Mouse (Mus musculus) heart, adult 11 months (tissue): Measurements from ENCODE around the gene Gnaq.

Experiments used
- DNase-seq: peaks from one replicate; pipeline ENCODE4 v3.0.0; 2022

Gnaq gene

GRCm38 (mm10) chr19:16149094-16149493 is 16.5 kb downstream of the Gnaq start:
- DNase-seq, result peak; percentile 87

GRCm38 (mm10) chr19:16150328-16150727 is 17.7 kb downstream of the Gnaq start:
- DNase-seq, result peak; percentile 68

DNA sequence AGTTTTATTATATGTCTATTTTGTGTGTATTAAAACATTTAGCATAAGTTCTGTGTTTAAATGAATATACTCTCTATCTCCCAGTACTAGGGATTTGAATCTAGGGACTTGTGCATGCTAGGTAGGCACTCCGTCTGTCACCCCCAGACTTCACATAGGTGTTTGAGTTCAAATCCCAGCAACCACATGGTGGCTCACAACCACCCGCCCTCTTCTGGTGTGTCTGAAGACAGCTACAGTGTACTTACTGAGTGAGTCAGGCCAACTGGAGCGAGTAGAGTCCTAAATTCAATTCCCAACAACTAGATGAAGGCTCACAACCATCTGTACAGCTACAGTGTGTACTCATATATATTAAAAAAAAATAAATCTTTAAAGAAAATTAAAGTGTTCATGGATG is 21.2 kb downstream of the Gnaq start:
- DNase-seq, result peak; percentile 85

- DNase-seq, result peak; percentile 23
Observed at GRCm38 (mm10) chr19:16154480-16154879, 21.8 kb downstream of the Gnaq start.

DNA sequence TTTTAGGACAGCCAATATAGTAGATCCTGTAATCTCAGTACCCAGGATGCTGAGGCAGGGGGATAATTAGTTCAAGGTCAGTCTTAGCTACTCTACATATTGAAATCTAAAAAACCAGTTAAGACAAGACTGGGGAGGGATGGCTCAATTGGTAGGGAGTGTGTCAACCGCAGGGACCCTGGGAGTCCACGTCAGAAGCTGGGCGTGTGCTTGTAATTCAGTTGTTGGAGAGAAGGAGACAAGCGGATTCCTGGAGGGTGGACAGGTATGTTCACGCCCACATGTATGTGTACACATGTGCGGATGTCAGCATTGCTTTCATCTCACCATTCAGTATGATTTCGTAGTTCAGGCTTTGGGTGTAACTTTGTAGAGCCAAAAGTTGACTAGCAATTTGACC is 24.5 kb downstream of the Gnaq start:
- DNase-seq, result peak; percentile 88

DNA sequence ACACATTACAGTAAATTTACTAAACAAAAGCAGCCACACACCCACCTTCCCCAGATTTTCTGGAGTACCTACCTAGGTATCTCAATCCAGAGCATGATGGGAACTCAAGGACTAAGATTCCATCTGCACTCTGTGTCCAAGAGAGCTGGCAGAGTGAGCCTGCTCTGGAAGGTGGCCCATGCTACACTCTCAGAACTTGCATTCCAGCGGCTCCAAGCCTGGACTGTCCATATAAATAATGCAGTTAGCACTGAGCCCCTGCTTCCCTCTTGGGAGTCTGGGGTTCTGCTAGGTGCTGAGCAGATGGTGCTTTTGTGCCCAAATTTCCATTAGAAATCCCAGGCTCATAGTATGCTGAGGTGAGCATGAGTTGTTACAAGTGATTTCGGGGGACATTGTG is 28.1 kb downstream of the Gnaq start:
- peak; percentile 91 for DNase-seq

DNA sequence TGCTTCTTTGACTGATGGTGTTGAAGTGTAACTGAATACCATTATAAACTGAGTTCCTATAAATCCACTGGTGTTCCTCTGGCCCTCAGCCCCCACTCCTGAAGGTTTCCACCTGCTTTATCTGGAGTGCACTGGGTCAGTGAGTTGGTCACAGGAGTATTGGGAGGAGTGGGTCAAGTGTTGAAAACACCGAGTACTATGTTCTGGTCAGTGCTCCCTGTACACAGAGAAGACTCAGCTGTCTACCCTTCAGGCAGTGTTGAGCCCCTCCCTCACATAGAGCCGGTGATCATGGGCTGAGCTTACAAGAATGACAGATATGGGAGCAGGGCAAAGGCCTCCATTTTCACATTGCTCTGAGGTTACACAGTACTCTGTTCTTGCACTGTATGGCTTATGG is 28.6 kb downstream of the Gnaq start:
- DNase-seq, result peak; percentile 89

GRCm38 (mm10) chr19:16164396-16164795 is 31.8 kb downstream of the Gnaq start:
- DNase-seq, result peak; percentile 43

GRCm38 (mm10) chr19:16167185-16167584 is 34.6 kb downstream of the Gnaq start:
- peak; percentile 78 for DNase-seq

DNA sequence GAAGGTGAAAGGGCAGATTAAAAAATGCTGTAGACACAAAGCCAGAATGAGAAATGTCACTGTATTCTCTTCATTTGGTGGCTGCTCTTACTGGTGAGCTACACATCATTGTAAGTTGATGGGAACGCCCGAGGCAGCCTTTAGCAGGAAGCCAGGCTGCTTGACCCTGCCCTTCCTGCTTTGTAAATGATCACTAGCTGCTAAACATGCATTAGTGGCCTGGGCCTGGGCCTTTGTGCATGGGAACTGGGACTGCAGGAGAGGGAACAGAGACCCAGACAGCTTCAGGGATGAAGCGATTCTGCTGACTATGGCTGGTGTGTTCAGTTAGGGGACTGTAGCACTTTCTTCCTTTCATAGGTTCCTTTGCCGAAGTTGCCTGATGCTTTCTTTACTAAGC is 35.6 kb downstream of the Gnaq start:
- peak; percentile 98 for DNase-seq

GRCm38 (mm10) chr19:16168653-16169198 is 36.1 kb downstream of the Gnaq start:
- peak; percentile 97 for DNase-seq

- peak; percentile 64 for DNase-seq
Observed at GRCm38 (mm10) chr19:16170724-16171123, 38.1 kb downstream of the Gnaq start.

DNA sequence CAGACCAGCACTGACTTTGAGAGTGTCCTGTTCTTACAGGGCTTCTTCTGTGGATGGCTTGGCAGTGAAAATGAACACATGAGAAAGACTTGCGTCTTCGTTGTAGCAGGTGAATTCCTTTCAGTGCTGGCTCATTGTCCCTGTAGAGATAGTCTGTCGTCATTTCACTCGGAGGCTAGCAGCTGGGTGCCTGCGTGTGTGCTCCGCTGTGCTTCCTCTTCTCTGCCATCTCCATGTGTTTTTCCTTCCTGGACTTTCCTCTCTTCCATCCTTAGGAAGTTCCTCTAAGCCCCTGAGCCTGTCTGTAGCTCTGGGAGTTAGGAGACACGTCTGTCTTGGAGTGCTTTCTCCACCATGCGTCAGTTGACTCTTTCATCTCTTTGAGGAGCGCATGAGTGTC is 41.1 kb downstream of the Gnaq start:
- peak; percentile 69 for DNase-seq

DNA sequence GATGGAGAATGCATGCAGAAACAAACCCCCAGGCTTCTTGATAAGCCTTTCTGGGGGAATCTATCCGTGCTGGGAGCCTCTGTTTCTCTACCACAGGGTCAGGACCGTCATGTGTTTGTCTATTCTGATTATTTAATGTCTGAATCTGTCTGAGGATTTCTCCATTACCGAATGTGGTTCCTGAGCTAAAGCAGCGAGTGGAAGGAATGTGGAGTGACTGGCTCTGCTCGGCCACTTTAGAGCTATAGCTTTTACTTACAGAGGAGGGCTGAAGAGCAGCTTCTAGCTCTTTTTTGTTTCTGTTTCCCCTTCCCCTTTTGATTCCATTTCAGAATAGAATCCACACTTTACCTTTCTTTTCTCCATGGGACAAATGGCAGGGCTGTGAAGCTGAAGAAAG is 43.8 kb downstream of the Gnaq start:
- DNase-seq, result peak; percentile 76

DNA sequence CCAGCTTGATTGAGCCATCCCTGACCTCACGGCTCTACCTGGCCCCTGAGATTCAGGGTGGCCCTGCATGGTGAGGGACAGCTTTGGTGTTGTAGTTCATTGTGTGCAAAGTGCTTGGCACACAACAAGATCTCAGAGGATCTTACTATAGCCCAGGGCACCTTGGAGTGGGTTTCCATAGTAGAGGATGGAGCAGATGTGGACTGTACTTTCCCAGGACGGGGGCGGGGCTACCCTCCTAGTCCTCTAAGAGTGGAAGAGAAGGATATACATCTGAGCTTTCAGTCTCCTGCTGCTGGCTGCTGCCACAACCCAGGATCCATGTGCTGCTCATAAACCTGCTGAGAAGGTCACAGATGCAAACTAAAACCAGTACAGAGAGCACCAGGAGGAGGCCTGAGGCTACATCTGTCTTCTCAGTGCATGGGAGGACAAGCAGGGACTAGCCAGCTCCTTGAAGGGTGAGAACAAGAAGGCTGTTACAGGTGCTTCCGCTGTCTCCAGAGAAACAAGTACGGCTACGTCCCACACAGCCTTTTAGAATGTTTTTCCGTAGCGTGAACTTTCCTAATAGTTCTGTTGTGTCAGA is 44.6 kb downstream of the Gnaq start:
- DNase-seq, result peak; percentile 85

DNA sequence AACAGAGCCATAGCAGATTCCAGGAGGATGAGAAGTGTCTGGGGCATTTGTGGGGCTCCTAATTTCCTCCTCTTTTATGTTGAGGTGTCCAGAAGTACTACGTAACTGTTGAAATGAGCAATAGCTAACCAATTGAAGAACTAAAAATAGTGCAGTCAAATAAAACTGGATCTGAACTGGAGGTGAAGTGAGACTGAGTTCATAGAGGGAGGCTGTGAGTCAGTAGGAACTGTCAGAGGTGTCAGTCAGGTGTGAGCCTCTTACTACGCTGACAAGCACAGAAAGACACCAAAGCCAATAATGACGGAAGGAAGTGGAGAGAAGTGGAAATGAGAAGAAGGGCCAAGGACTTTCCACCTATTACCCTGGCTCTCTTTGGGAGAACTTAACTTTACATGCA is 48.6 kb downstream of the Gnaq start:
- DNase-seq, result peak; percentile 63

DNA sequence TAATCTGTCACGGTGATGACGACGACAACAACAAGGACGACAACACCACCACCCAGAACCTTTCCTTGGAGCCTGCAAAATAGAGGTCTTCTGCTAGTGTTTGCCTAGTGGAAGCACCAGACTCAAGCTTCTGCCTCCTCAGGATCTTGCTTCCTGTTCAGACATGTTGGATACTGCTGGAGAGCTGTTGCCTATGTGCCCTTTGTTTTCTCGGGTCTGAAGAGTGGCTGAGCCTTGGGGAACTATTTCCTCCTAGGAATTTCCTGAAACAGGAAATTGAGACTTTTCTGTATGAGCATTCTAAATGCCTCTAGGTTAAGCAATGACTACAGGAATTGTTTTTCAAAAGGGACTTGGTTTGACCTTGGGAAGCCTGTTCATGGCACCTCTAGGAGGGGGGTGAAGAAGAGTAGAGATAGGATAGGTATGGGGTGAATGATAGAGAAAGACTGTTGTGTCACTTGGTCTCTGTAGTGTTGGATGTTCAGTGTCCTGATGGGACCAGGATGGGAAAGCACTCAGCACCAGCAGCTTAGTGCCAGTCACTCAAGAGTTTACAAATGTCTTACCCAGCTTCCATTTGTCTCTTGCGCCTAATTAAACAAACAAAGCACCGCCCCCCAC is 49.3 kb downstream of the Gnaq start:
- DNase-seq, result peak; percentile 93

GRCm38 (mm10) chr19:16183592-16184365 is 51.1 kb downstream of the Gnaq start:
- peak; percentile 82 for DNase-seq

- DNase-seq, result peak; percentile 36
Observed at GRCm38 (mm10) chr19:16186984-16187383, 54.4 kb downstream of the Gnaq start.

GRCm38 (mm10) chr19:16187952-16188351 is 55.3 kb downstream of the Gnaq start:
- peak; percentile 71 for DNase-seq

GRCm38 (mm10) chr19:16189066-16189765 is 56.6 kb downstream of the Gnaq start:
- DNase-seq, result peak; percentile 88

GRCm38 (mm10) chr19:16198162-16198561 is 65.5 kb downstream of the Gnaq start:
- DNase-seq, result peak; percentile 92

GRCm38 (mm10) chr19:16201356-16201755 is 68.7 kb downstream of the Gnaq start:
- peak; percentile 75 for DNase-seq
